Mouse (Mus musculus) B cell, adult 2 months (primary cell): Measurements from ENCODE around the gene Pglyrp1.

Experiments used
- DNase-seq, 2 experiments: peaks; one replicate each; pipeline ENCODE4 v3.0.0; 2022

The Pglyrp1 gene

DNA sequence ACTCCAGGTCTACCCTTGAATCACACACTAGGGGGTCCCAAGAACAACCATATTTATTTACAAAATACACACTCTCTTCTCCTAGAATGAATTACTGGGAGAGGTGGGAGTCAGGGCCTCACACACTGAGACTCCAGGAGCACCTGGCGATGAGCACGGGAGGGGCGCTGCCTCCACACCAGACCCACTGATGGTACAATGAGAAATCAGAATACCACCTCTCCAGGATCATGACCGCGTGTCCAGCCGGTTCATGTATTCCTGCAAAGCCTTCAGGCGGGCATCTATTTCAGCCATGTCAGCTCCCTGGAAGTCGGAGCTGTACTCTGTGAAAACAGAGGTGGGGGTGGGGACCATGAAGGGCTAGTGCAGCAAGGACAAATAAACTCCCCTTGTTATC lies 19.7 kb downstream of the Pglyrp1 start:
- DNase-seq = no peak

DNA sequence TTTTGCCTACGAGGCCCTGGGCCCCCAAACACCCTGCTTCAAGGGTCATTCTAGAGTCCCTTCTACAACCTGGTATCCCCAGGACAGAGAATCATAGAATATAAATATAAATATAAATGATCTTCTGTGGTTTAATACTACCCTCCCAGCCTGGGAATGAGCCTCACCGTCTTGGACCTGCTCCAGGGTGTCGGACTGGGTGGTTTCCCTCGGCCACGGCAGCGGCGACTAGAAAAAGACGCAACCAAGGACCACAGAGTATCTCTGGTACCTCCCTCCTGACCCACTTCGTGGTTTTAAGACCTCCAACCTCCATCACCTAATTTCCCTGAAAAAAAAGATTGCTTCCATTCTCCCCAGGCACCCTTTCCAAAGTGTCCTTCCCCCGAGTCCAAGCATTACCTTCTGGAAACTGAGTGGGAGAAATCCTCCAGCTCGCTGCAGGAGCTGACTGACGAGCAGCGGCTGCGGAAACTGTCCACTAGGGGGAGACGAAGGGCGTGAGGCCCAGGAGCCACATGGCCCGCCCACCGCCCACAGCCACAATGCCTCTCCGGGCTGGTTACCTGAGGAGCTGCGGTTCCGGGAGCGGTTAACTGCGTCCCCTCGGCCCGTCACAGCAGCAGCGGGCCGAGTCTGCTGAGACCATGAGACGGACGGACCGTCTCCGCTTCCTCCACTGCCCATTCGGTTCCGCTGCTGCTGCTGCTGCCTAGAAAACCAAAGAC lies 20.9 kb downstream of the Pglyrp1 start:
- peak; percentile 87 to 88 for DNase-seq

DNA sequence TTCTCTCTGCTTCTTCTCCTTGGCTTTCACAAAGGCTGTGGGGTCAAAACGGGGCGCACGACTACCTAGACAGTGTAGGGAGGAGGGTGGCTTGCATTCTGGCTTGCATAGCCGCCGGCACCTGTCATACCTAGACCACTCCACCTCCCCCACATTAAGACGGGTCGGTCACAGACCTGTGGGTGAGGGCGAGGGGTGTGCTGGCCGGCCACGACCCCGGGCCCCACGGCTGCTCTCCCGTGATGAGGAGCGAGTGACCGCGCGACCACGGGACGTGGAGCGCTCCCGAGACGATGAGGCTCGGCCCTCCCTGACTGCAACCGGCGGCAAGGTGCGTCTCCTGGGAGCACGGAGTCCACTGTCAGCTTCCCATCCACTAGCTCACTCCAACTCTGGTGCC lies 21.9 kb downstream of the Pglyrp1 start:
- DNase-seq = no peak

DNA sequence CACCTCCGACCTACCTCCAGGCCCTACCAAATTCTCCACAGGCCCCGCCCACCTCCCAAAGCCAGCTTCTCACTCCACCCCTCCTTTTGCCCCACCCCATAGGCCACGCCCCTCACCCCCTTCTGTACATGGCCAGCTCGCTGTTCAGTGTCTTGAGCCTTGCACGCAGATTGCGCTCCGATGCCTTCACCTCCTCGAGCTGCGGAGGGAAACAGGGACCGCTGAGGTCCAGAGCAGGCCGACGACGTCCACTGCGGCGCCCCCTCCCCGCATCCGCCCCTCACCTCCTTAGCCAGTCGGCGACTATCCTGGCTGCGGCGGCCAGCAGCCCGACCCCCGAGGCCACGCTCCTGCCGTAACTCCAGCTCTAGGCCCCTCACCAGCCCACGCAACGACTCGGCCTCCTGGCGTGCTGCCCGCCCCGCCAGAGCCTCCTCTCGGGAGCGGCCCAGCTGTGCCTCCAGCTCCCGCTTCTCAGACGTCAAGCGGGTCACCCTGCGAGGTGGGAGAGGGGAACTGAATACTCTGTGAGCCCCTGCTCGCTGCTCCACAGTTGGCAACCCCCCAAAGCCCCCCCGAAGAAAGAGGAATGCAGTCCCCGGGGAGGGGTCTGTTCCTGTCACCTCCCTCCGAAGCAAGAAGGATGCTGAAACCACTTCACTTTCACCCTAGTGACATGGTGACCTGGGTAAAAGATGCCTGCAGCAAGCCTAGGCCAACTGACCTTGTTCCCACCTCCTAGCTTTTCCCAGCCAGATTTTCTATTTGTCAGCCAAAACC lies 22.7 kb downstream of the Pglyrp1 start:
- peak; percentile 61 to 65 for DNase-seq

DNA sequence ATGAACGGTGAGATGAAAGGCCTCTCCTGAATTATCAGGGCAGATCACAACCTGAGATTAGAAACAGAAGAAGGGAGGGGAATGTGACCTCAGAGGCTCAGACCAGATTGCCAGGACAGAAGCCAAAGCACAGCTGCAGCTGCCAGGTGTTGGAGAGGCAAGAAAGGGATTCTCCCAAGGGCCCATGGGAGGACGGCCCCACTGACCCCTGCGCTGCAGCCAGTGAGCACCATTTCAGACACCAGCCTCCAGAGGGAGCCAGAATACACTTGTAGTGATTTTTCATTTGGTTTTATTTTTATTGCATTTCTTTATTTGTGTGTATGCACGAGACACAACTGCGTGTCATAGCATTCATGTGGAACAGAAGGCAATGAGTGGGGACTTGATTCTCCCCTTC lies 25.4 kb downstream of the Pglyrp1 start:
- peak in 1 of 2 experiments; percentile 19 for DNase-seq

DNA sequence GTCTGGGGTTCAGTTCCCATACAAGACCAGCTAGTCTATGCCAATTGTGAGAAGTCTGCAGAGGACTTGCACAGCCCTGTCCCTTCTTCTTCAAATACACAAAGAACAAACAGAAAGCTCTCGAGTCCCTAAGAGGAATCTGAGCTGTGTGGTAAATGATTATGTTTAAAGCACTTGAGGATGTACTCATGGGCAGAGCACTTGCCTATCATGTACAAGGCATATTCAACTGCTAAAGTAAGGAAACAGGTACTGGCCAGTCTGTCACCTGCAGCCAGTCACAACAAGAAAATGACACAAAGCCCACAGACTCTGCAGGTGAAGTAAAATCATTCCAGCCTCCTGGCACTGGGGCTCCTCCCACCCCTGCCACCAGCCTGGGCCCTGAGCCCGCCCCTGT lies 29.4 kb downstream of the Pglyrp1 start:
- DNase-seq = no peak

DNA sequence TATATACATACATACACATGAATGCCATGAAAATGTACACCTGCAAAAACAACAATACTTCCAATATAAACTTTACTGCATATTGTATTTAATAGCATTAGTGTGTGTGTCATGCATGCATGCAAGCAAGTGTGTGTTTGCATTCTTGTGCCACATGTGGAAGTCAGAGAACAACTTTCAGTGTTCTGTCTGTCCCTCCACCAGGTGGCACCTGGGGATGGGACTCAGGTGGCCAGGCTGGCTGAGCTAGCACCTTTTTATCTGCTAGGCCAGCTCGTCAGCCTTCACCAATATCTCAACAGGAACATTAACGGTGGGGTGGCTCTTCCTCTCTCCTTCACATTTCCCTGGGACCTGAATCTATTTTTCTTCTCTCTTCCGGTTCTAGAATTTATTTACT lies 31.4 kb downstream of the Pglyrp1 start:
- DNase-seq = no peak

DNA sequence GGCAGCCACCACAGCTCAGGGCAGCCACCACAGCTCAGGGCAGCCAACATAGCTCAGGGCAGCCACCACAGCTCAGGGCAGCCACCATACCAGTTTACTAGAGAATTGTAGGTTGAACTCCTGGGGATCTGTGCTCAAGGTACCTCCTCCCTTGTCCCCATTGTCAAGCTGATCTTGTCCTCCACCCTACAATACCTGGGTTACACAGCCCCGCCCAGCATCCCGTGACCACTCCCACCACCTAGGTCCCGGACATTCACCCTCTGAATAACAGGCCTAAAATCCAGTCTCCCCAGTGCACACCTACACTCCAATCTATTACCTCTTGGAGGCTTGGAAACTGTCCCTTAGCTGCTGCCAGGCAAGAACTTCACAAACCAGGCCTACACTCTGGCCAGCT lies 33.8 kb downstream of the Pglyrp1 start:
- no peak for DNase-seq

DNA sequence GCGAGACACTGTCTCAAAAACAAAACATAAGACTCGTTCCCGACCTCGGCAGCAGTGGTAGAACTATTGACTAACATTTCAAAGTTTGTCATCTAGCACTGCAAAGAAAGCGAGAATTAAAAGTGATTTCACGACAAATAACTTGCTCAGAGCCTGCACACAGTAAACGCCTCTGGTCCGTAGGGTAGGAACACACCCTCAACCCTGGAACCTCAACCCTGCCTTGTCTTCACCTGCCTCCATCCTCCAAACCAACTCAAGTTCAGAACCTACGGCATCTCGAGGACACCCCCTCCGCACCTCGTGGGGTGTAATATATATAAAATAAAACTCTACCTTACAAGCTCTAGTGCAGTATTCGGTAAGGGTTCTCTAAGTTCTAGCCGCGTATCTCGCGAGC lies 38.7 kb downstream of the Pglyrp1 start:
- no peak for DNase-seq

DNA sequence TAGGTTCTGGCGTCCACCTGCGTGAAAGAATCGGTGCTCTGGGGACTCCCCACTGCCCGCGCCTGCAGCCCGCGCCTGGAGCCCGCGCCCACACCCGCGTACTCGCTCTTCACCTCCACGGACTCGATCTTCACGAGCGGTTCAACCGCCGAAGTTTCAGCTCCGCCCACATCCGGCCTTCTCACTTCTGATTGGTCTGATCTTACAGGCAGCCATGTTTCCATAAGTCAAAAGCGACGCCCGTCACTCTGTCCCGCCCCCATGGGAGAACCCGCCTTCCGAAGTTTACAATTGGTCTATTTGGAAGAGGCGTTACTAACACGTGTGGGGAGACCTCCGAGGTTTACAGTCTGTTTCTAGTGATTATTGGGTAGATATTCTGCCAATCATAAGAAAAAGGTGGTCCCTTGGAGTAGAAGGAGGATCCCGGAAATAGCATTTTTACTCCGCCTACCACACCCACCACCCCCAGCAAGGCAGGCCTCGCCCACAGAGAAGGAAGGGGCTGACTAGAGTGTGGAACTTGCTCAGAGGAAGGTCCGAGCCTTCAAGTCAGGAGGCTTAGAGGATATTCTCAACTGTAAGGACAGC lies 39.2 kb downstream of the Pglyrp1 start, which contains the start of gene Ccdc61:
Ccdc61 (minus strand) TSS at position 175 of the 591 bp plus-strand sequence.
- peak; percentile 98 to 99 for DNase-seq

DNA sequence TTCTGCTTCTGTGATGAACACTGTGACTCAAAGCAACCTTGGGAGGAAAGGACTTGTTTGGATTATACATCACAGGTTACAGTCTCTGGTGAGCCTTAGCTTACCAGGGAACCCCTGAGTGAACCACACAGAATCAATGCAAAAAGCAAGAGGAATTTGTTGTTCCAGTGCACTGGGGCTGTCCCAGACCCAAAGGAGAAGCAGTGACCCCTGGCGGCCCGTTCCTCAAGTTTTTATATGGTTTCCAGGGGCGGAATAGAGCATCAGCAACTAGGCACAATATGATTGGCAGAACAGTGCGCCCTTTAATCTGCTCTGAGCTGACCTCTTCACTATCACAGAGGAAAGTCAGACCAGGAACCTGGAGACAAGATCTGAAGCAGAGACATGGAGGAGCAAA lies 45.1 kb downstream of the Pglyrp1 start:
- no peak for DNase-seq

DNA sequence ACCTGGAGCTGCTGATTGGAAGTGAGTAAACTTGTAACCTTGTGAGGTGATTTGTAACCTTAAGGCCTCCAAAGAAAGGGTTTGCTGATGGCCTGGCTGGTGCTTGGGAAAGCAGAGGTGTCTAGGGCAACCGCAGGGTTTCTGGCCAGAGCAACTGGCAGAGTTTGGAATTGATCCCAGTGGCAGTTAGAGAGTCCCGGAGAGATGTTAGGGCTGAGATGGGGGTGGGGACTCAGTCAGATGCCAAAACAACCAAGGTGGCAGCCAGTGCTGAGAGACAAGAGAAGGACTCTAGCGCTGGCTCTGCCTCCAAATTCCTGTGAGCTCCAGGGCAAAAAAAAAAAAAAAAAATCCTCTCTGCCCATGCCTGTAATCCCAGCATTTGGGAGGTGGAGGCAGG lies 46.8 kb downstream of the Pglyrp1 start:
- DNase-seq = no peak

DNA sequence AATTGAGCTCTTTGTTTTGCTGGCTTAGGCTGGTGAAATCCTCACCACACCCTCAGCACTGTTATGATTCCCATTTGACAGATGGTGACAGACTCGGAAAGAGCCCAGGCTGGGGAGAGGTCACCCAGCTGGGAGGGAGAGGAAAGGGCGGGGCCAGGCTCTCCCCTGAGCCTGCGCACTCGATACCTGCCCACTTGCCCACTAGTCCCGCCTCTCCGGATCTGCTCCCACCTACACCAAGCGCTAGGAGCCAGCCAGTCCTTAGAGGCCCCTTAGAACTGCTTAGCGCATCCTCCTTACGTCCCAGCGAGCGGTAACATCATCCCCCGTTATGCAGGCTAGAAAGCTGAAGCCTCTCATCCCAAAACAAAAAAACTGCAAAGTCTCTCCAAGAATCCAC lies 49.9 kb downstream of the Pglyrp1 start:
- DNase-seq = no peak

DNA sequence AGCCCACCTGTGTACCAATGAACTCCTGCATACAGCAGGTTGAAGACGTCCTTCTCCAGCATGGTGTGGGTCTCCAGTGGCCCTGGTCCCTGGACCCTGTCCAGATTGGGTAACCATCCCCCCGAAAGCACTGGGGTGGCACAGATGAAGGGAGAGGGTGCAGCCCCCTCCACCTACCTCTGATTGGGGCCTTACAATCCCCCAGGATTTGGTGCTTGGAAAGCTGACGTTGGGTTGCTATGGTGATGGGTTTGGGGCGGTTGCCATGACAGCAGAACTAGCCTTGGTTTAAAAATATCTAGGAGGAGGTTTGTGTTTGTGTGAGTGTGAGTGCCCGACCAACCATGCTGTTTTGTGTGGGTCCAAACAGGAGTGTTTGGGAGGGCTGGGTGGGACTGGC lies 51.7 kb downstream of the Pglyrp1 start:
- no peak for DNase-seq

DNA sequence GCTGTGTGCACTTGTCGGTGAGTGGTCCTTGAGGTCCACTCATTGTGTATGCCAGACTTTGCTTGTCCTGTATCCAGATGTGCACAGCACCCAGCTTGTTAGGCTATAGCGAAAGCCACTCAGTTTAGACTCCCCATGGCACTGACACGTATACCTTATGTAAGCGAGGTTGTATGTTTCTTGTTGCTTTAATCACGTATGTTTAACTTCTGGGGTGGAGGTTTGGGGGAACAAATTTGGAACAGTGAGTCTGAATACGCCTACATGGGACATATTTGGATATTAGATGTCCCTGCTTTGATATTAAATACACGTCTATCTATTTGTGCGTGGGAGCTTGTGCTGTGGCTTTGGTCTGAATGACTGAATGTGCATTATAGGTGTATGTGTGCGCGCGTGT lies 52.1 kb downstream of the Pglyrp1 start:
- DNase-seq = no peak

DNA sequence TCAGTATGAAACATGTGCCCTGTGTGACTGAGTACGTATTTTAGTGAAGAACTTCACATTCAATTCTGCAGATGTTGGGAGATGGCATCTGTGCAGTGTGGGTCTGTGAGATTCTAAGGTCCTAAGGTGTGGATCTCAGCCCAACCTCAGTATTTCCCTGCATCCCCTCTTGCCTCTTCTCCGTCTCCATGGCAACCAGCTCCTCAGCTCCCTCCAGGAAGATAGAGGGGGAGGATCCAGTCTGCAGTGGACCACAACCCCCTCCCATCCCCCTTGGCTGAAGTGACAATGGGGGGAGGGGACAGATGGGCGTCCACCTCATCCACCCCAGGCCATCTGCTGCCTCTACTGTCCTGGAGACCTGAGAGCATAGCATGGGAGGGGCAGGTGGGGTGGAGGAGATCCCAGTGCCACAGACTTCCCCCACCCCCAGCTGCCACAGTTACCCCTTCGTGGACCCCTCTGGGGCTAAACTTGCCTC lies 52.6 kb downstream of the Pglyrp1 start:
- no peak for DNase-seq

DNA sequence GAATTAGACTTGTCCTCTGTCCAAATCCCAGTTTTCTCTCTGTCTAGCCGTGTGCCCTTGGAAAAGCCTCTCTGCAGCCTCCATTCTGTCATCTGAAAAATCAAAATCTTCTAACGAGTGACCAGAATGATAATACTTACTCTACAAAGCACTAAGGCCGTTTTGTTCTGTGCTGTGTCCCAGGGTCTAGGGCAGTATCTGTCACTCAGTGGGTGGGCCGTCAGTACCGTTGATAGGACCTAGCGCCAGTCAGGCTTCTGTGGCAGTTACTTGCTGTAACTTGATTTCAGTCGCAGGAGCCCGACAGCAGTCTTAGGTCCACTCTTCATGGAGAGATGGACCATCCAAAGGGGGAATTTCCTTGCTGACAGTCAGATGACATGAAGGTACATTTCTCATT lies 53.2 kb downstream of the Pglyrp1 start:
- DNase-seq = no peak

DNA sequence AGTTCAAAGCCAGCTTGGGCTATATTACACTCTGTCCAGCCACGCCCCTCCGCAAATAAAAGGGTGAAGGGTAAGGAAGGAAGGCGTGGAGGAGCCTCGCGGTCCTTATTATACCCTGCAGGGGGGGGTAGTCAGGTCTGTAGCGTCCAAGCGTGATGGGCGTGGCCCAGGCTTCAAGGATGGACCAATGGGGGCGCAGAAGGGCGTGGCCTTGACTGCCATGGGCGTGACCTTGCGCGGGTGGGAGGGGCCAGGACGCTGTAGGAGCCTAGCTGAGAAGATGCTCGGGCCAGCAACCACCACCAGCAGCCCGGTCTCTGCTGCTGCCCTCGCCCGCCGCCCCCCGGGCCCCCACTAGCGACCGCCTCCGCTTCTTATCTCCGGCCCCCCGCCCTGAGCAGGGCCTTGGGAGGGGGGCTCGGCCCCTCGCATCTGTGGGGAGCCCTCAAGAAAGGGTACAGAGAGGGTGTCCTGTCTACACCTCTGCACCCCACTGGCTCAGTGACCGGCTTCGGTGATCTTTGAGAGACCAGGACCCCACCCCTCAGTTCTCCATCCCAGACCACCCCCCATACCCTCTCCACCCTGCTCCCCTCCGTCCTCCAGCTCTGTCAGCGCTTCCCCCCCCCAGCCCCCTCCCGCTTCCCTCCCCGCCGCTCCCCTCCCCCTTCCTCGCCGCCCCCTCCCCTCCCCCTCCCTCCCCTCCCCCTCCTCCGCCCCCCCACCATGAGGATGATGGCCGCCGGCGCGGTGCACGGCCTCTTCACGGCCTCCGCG lies 54.2 kb downstream of the Pglyrp1 start, which contains the start of gene Nova2:
Nova2 (plus strand) TSS at position 727 of the 777 bp plus-strand sequence.
- peak; percentile 82 to 83 for DNase-seq

DNA sequence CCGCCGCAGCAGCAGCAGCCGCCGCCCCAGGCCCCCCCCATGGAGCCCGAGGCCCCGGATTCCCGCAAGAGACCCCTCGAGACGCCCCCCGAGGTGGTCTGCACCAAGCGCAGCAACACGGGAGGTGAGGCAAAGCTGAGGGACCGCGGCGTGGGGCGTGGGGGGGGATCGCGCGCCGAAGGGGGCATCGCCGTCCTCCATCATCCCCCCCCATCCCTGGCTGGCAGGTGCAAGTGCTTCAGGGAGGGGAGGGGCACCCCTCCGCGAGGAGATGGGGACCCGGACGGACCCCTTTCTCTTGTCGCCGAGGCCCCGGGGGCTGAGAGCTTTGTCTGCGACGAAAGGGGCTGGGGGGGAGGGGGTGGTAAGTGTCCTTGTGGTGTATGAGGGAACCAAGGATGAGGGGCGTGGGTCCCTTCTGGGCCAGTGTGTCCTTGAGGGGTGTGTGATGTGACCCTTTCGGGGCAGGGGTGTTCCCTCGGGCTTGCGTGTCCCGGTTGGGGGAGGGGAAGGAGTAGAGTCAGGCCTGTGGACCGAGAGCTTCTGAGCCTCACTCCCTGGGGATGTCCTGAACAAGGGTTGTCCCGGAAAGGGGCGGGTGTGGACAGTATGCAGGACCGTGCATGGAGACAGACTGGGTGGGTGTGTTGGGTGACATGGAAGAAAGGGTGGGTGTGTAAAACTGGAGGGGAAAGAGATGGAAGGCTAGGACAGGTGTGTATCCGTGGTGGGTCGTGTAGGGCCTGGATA lies 55.1 kb downstream of the Pglyrp1 start:
- no peak for DNase-seq

DNA sequence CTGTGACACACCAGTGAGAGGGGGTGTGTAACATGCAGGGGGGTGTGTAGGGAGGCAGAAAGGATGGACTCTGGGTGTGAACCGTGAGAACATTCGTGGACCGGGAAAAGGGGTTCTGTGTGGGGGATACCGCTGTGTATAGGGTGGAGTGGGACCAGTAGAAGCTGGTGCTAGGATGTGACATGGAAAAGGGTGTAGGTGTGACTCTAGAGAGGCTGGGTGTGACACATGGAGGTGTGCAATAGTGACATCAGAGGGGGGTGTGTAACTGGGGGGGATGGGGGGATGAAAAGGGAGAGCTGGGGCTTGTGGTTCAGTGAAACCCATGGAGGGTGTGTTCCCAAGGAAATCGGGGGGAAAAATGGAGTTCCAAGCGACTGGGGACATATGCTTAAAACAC lies 55.8 kb downstream of the Pglyrp1 start:
- no peak for DNase-seq

DNA sequence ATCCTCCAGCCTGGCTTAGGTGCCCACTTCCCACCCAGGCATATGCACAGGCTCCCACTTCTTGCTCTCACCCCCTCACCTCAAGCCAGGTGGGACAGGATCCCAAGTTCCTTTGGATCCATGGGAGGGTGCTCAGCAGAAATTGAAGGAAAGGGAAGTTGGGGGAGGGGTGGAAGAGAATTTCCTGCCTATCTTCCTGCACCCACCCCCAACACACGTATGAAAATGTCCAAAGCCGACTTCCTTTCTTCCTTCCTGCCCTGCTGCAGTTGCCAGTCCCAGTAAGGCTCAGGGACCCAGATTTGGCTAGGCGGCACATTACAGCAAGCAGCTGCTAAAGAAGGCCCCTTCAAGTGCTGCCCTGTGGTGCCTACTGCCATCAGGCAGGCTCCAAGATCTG lies 56.6 kb downstream of the Pglyrp1 start:
- no peak for DNase-seq
